Mouse (Mus musculus): ENCODE measurements at regions not wholly inside any gene's neighbourhood (a gene's known extent, or its start where the extent isn't known, plus 50 kb on each side); places are given as distances from the start of the nearest gene placed in this dataset.

- TF ChIP-seq CTCF (IDR thresholded peaks at IDR 0.05; ENCODE audit: low read depth) (no peak), EP300 (IDR thresholded peaks at IDR 0.05; ENCODE audit: low read depth) (no peak)
Observed at GRCm38 (mm10) chr10:43655082-43655671, 77.1 kb downstream of the Cd24a start.
